Mouse (Mus musculus) naive thymus-derived CD4-positive, alpha-beta T cell, adult 2 months (primary cell): ENCODE data around the gene Map6.
A peak's percentile ranks its signal among the peaks of the same experiment; 100 is the strongest.
"Not testable (repeated sequence)": the region's sequence is repeated elsewhere in the genome, so short reads cannot be mapped to it uniquely, and the experiment has no call there.

Source experiments
- DNase-seq: peaks from one replicate; pipeline ENCODE4 v3.0.0-alpha.2; 2011; ENCODE audit warnings: low read depth

Gene Map6

GRCm38 (mm10) chr7:99356244-99356930 lies 89.1 kb downstream of the Map6 start:
- no peak for DNase-seq

GRCm38 (mm10) chr7:99357201-99357600 lies 90.0 kb downstream of the Map6 start:
- DNase-seq = no peak

- no peak for DNase-seq
These were observed 91.1 kb downstream of the Map6 start for GRCm38 (mm10) chr7:99358371-99358770.

- no peak for DNase-seq
These were observed 93.0 kb downstream of the Map6 start for GRCm38 (mm10) chr7:99360021-99360802.

- DNase-seq = no peak
These were observed 93.7 kb downstream of the Map6 start for GRCm38 (mm10) chr7:99360803-99361414.

GRCm38 (mm10) chr7:99362137-99362536 lies 94.9 kb downstream of the Map6 start:
- DNase-seq = no peak

- peak; percentile 69 for DNase-seq
These were observed 97.8 kb downstream of the Map6 start for GRCm38 (mm10) chr7:99365069-99365468.

GRCm38 (mm10) chr7:99366716-99367115 lies 99.5 kb downstream of the Map6 start:
- no peak for DNase-seq

- DNase-seq = not testable (repeated sequence)
These were observed 107.1 kb downstream of the Map6 start for GRCm38 (mm10) chr7:99374325-99374724.

- DNase-seq = peak; percentile 91
These were observed 108.2 kb downstream of the Map6 start for GRCm38 (mm10) chr7:99375455-99375854.

- DNase-seq = no peak
These were observed 111.6 kb downstream of the Map6 start for GRCm38 (mm10) chr7:99378870-99379269.

- no peak for DNase-seq
These were observed 113.4 kb downstream of the Map6 start for GRCm38 (mm10) chr7:99380491-99381213.

GRCm38 (mm10) chr7:99381214-99382087 lies 114.2 kb downstream of the Map6 start, which contains the start of gene Gdpd5:
Gdpd5 (plus strand) TSS chr7:99381414.
- peak; percentile 99 for DNase-seq

GRCm38 (mm10) chr7:99382088-99383000 lies 115.1 kb downstream of the Map6 start:
- no peak for DNase-seq

- DNase-seq = no peak
These were observed 116.0 kb downstream of the Map6 start for GRCm38 (mm10) chr7:99383246-99383645.

GRCm38 (mm10) chr7:99384101-99384611 lies 116.9 kb downstream of the Map6 start:
- no peak for DNase-seq

- DNase-seq = no peak
These were observed 118.8 kb downstream of the Map6 start for GRCm38 (mm10) chr7:99386030-99386429.
